Mouse (Mus musculus): ENCODE measurements at regions not wholly inside any gene's neighbourhood (a gene's known extent, or its start where the extent isn't known, plus 50 kb on each side); places are given as distances from the start of the nearest gene placed in this dataset.

DNA sequence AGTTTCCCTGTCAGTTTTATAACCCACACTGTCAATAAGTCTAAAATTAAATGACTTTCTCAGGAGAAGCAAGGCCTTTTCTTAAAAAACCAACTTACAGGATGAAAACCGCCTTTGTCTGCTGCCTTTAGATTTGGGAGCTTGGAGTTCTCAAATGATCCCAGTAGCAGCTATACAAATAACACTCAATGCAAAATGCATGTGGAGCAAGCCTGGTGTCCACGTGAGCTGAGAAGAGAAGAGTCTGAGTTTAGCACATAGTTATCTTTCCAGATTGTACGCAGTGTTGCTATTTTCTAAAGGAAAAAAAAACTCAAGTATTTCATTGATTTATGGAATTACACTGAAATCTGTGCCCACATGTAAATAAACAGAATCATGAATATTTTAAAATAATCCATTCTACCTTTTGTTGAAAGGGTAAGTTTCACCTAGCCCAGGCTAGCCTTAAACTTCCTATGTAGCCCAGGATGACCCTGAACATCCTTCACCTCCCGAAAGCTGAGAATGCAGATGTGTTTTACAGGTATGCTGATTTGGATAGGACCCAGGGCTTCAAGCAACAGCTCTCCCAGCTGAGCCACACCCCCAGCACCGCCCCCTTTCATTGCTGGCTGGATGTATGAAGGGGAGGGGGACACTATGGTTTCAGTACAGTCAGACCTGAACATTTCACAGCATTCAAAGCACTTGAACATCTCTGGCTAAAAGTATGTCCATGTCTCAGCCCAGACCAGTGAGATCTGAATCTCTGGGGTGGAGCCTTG is 262.5 kb upstream of the Tle3 start:
- no peaks in the 10 kb centered on the region for H3K4me1 ChIP-seq (ENCODE audit: control insufficient read depth, insufficient read depth, low read length)
- H3K27me3 ChIP-seq (ENCODE audit: control insufficient read depth, insufficient read depth, low read length) = no peaks in the 10 kb centered on the region
- ATAC-seq (ENCODE audit: insufficient read depth, low FRiP score) = no peak
- no peak overlapping the region for H3K4me3 ChIP-seq (replicated peaks; ENCODE audit: low read length)
- H3K9ac ChIP-seq (ENCODE audit: low read length) = no peak overlapping the region
- H3K36me3 ChIP-seq (ENCODE audit: control insufficient read depth, insufficient read depth, low read length) = no peaks in the 10 kb centered on the region
- 90% methylated on average over 5 of the region's 5 CpGs for WGBS
- no peak overlapping the region for H3K27ac ChIP-seq (ENCODE audit: low read length)
- no peak overlapping the region for H3K4me2 ChIP-seq (ENCODE audit: low read depth, low read length)
- H3K9me3 ChIP-seq (replicated peaks; ENCODE audit: control insufficient read depth, low read length) = no peaks in the 10 kb centered on the region

- Histone ChIP-seq H3K4me3 (replicated peaks; ENCODE audit: low read length) (no peak overlapping the region), H3K4me1 (ENCODE audit: control insufficient read depth, insufficient read depth, low read length) (no peaks in the 10 kb centered on the region), H3K9ac (ENCODE audit: low read length) (no peak overlapping the region), H3K4me2 (ENCODE audit: low read depth, low read length) (no peak overlapping the region), H3K9me3 (replicated peaks; ENCODE audit: control insufficient read depth, low read length) (no peaks in the 10 kb centered on the region), H3K27me3 (ENCODE audit: control insufficient read depth, insufficient read depth, low read length) (no peaks in the 10 kb centered on the region), H3K36me3 (ENCODE audit: control insufficient read depth, insufficient read depth, low read length) (no peaks in the 10 kb centered on the region), H3K27ac (ENCODE audit: low read length) (no peak overlapping the region)
- WGBS = 49% methylated on average over 7 of the region's 7 CpGs
- ATAC-seq (ENCODE audit: insufficient read depth, low FRiP score) = no peak
These were observed 261.0 kb upstream of the Tle3 start for GRCm38 (mm10) chr9:61111206-61111605.

GRCm38 (mm10) chr9:61111733-61112415 is 260.3 kb upstream of the Tle3 start:
- no peak overlapping the region for H3K4me3 ChIP-seq (replicated peaks; ENCODE audit: low read length)
- H3K27ac ChIP-seq (ENCODE audit: low read length) = no peak overlapping the region
- 40% methylated on average over 19 of the region's 19 CpGs for WGBS
- H3K9ac ChIP-seq (ENCODE audit: low read length) = no peak overlapping the region
- ATAC-seq (ENCODE audit: insufficient read depth, low FRiP score) = no peak
- H3K9me3 ChIP-seq (replicated peaks; ENCODE audit: control insufficient read depth, low read length) = no peaks in the 10 kb centered on the region
- H3K27me3 ChIP-seq (ENCODE audit: control insufficient read depth, insufficient read depth, low read length) = no peaks in the 10 kb centered on the region
- no peaks in the 10 kb centered on the region for H3K4me1 ChIP-seq (ENCODE audit: control insufficient read depth, insufficient read depth, low read length)
- H3K4me2 ChIP-seq (ENCODE audit: low read depth, low read length) = no peak overlapping the region
- H3K36me3 ChIP-seq (ENCODE audit: control insufficient read depth, insufficient read depth, low read length) = no peaks in the 10 kb centered on the region

GRCm38 (mm10) chr9:61119252-61119651 is 252.9 kb upstream of the Tle3 start:
- Histone ChIP-seq H3K36me3 (ENCODE audit: control insufficient read depth, insufficient read depth, low read length) (no peaks in the 10 kb centered on the region), H3K4me1 (ENCODE audit: control insufficient read depth, insufficient read depth, low read length) (0 out of 2 replicates have a peak, but pooled peaks cover 2% of the 10 kb centered on the region), H3K27me3 (ENCODE audit: control insufficient read depth, insufficient read depth, low read length) (no peaks in the 10 kb centered on the region), H3K4me2 (ENCODE audit: low read depth, low read length) (no peak overlapping the region), H3K9me3 (replicated peaks; ENCODE audit: control insufficient read depth, low read length) (no peaks in the 10 kb centered on the region), H3K4me3 (replicated peaks; ENCODE audit: low read length) (no peak overlapping the region), H3K27ac (ENCODE audit: low read length) (no peak overlapping the region), H3K9ac (ENCODE audit: low read length) (no peak overlapping the region)
- ATAC-seq (ENCODE audit: insufficient read depth, low FRiP score) = no peak
- WGBS = 74% methylated on average over 3 of the region's 3 CpGs

GRCm38 (mm10) chr9:61120531-61120930 is 251.6 kb upstream of the Tle3 start:
- H3K9ac ChIP-seq (ENCODE audit: low read length) = no peak overlapping the region
- no peak overlapping the region for H3K4me3 ChIP-seq (replicated peaks; ENCODE audit: low read length)
- H3K4me1 ChIP-seq (ENCODE audit: control insufficient read depth, insufficient read depth, low read length) = peaks cover 5% of the 10 kb centered on the region; the same call in 1 of the 2 replicates
- no peaks in the 10 kb centered on the region for H3K9me3 ChIP-seq (replicated peaks; ENCODE audit: control insufficient read depth, low read length)
- H3K27ac ChIP-seq (ENCODE audit: low read length) = no peak overlapping the region
- no peaks in the 10 kb centered on the region for H3K27me3 ChIP-seq (ENCODE audit: control insufficient read depth, insufficient read depth, low read length)
- WGBS = 86% methylated on average over 3 of the region's 3 CpGs
- no peak overlapping the region for H3K4me2 ChIP-seq (ENCODE audit: low read depth, low read length)
- no peaks in the 10 kb centered on the region for H3K36me3 ChIP-seq (ENCODE audit: control insufficient read depth, insufficient read depth, low read length)
- ATAC-seq (ENCODE audit: insufficient read depth, low FRiP score) = no peak

- no peak for ATAC-seq (ENCODE audit: insufficient read depth, low FRiP score)
- H3K4me3 ChIP-seq (replicated peaks; ENCODE audit: low read length) = no peak overlapping the region
- H3K4me2 ChIP-seq (ENCODE audit: low read depth, low read length) = no peak overlapping the region
- H3K27ac ChIP-seq (ENCODE audit: low read length) = no peak overlapping the region
- H3K9me3 ChIP-seq (replicated peaks; ENCODE audit: control insufficient read depth, low read length) = no peaks in the 10 kb centered on the region
- peaks cover 5% of the 10 kb centered on the region; the same call in 1 of the 2 replicates for H3K4me1 ChIP-seq (ENCODE audit: control insufficient read depth, insufficient read depth, low read length)
- H3K9ac ChIP-seq (ENCODE audit: low read length) = no peak overlapping the region
- 69% methylated on average over 10 of the region's 10 CpGs for WGBS
- H3K36me3 ChIP-seq (ENCODE audit: control insufficient read depth, insufficient read depth, low read length) = no peaks in the 10 kb centered on the region
- no peaks in the 10 kb centered on the region for H3K27me3 ChIP-seq (ENCODE audit: control insufficient read depth, insufficient read depth, low read length)
These were observed 251.2 kb upstream of the Tle3 start for GRCm38 (mm10) chr9:61120931-61121391.

DNA sequence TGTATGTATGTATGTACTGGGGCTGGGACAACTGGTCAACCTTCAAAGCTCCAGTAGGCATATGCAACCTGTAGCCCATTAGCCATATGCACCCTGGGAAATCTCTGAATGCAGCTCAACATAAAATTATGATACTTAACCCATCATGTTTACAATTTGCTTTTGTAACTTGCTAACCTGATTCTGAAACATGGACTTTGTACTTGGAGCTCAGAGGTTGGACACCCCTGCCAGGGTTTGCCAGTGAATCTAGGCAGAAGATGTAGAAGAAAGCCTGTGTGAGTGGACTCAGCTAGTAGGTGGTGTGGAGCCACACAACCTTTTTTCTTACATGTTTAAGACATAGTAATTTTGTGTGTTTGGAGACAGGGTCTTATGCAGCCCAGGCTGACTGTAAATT is 248.7 kb upstream of the Tle3 start:
- no peaks in the 10 kb centered on the region for H3K9me3 ChIP-seq (replicated peaks; ENCODE audit: control insufficient read depth, low read length)
- H3K27me3 ChIP-seq (ENCODE audit: control insufficient read depth, insufficient read depth, low read length) = no peaks in the 10 kb centered on the region
- peaks cover 5% of the 10 kb centered on the region; the same call in 1 of the 2 replicates for H3K4me1 ChIP-seq (ENCODE audit: control insufficient read depth, insufficient read depth, low read length)
- no peak overlapping the region for H3K9ac ChIP-seq (ENCODE audit: low read length)
- no peak overlapping the region for H3K4me3 ChIP-seq (replicated peaks; ENCODE audit: low read length)
- no peak overlapping the region for H3K4me2 ChIP-seq (ENCODE audit: low read depth, low read length)
- ATAC-seq (ENCODE audit: insufficient read depth, low FRiP score) = no peak
- H3K27ac ChIP-seq (ENCODE audit: low read length) = no peak overlapping the region
- H3K36me3 ChIP-seq (ENCODE audit: control insufficient read depth, insufficient read depth, low read length) = no peaks in the 10 kb centered on the region

DNA sequence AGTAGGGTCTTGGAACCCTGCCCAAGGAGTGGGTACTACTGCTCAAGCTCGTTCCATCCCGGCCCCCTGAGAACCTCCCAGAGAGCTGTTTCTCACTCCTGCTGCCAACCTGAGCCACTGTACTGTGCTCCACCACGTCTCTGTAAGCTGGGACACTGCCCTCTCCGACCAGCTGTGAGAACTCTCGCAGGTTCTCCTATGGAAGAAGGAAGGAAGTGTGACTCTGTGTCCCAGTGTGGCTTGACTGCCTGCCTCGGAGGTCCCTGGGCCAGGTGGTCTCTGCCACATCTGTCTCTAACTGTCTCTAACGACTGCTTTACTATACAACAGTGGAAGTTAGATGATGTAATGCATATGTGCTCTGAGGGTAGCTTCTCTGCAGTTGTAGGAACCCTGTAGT is 246.4 kb upstream of the Tle3 start:
- Histone ChIP-seq H3K36me3 (ENCODE audit: control insufficient read depth, insufficient read depth, low read length) (no peaks in the 10 kb centered on the region), H3K9ac (ENCODE audit: low read length) (no peak overlapping the region), H3K4me2 (ENCODE audit: low read depth, low read length) (no peak overlapping the region), H3K4me1 (ENCODE audit: control insufficient read depth, insufficient read depth, low read length) (peaks cover 5% of the 10 kb centered on the region; the same call in 1 of the 2 replicates), H3K27ac (ENCODE audit: low read length) (no peak overlapping the region), H3K9me3 (replicated peaks; ENCODE audit: control insufficient read depth, low read length) (no peaks in the 10 kb centered on the region), H3K4me3 (replicated peaks; ENCODE audit: low read length) (no peak overlapping the region), H3K27me3 (ENCODE audit: control insufficient read depth, insufficient read depth, low read length) (no peaks in the 10 kb centered on the region)
- WGBS = 54% methylated on average over 7 of the region's 7 CpGs
- ATAC-seq (ENCODE audit: insufficient read depth, low FRiP score) = no peak

DNA sequence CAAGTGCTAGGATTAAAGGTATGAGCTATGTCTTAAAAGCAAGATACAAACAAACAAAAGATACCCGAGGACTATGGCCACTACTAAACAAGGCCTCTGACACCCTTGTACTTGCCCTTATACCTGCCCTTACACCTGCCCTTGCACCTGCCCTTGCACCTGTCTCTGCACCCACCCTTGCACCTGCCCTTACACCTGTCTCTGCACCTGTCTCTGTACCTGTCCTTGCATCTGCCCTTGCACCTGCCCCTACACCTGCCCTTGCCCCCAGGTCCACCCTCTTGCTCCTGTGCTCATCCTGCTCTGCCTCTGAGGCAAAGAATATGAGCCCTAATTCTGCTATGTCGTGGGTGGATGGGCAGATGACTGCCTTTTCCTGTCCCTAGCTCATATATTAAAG is 244.1 kb upstream of the Tle3 start:
- no peaks in the 10 kb centered on the region for H3K27me3 ChIP-seq (ENCODE audit: control insufficient read depth, insufficient read depth, low read length)

More for the DNA sequence above, 244.1 kb upstream of the Tle3 start:
- 43% methylated on average over 2 of the region's 2 CpGs for WGBS
- H3K4me3 ChIP-seq (replicated peaks; ENCODE audit: low read length) = no peak overlapping the region
- no peak overlapping the region for H3K4me2 ChIP-seq (ENCODE audit: low read depth, low read length)
- no peaks in the 10 kb centered on the region for H3K36me3 ChIP-seq (ENCODE audit: control insufficient read depth, insufficient read depth, low read length)
- no peak overlapping the region for H3K27ac ChIP-seq (ENCODE audit: low read length)
- no peaks in the 10 kb centered on the region for H3K9me3 ChIP-seq (replicated peaks; ENCODE audit: control insufficient read depth, low read length)
- no peak overlapping the region for H3K9ac ChIP-seq (ENCODE audit: low read length)
- peaks cover 5% of the 10 kb centered on the region; the same call in 1 of the 2 replicates for H3K4me1 ChIP-seq (ENCODE audit: control insufficient read depth, insufficient read depth, low read length)
- no peak for ATAC-seq (ENCODE audit: insufficient read depth, low FRiP score)

All from stomach, embryonic 16.5 days (tissue).